Mouse (Mus musculus) retina, adult 2 months (tissue): ENCODE data around the gene Kif1a.

Experiments
- DNase-seq: peaks from one replicate; pipeline ENCODE4 v3.0.0-alpha.2; 2012; ENCODE audit warnings: low read depth, low spot score

Kif1a gene

DNA sequence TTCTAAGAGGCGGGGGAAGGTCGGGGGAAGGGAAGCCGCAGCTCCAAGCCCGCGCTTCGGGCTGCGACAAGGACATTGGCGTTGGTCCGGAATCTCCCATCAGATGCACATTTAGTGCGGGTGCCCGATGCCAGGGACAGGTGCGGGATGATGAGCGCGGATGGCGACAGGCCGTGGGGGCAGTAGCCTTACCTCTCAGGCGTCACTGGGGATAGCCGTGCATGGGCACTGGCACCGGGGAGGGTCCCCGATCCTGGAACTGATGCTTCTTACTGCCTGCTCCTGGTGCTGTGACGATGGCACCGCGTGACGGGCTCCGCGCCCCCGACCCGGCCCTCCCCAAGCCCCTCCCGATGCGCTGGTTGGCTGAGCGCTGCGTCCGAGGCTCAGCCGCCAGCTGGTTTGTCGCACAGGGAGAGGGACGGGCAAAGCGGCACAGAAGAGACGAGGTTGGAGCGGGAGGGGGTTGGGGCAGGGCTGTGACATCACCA lies at the start of gene Kif1a:
Gene Kif1a, minus strand, starts transcription at position 381 of the 491 bp plus-strand sequence.
- peak; percentile 70 for DNase-seq

DNA sequence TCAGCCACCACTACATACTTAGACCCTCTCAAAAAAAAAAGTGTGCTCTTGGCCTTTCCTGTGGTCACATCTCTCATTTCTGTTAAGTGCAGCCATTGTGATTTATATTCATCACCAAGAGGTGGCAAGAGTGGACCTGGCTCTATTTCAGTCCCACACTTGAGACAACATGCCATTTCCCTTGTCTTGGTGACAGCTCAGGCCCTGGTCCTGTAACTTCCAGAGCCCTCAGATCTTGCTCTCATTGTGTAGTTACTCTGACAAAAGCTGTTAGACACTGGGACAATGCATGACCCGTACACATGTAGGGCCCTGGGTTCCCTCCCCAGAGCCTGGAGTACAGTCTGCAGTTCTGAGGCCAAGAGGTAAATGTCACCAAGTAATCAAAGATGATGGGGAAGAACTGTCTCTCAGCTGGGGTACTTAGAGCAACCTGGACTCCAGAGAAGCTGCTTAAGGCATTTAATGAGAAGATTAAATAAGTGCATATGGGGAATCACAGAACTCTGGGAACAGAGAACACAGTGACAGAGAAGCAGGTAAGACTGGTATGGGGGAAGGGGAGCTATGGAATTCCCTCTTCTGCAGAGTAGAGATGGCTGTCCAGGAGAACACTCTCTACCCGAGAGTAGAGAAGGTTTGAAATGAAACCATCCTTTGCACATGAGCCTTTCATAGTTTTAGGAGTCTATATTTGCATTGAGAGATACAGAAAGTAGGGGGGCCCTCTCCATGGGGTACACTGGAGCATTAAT lies 49.3 kb upstream of the Kif1a start:
- DNase-seq: no peak

DNA sequence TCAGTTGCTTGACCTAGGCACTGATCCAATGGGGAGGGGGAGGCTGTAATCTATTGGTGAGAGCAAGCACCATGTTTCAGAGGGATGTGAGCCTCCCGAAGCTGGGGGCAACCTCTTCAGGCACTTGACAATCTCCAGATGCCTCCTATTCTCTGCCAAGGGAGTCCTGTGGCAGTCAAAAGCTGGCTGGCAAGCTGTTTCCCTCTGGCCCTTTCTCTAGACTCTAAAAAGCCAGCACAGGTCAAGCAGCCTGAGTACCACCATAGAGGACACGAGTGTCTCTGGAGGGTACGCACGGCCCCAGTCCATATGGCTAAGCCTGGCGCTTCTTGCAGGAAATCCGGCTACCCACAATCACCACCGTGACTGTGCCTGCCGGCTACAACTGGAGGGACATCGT lies 42.4 kb upstream of the Kif1a start:
- no peak for DNase-seq

DNA sequence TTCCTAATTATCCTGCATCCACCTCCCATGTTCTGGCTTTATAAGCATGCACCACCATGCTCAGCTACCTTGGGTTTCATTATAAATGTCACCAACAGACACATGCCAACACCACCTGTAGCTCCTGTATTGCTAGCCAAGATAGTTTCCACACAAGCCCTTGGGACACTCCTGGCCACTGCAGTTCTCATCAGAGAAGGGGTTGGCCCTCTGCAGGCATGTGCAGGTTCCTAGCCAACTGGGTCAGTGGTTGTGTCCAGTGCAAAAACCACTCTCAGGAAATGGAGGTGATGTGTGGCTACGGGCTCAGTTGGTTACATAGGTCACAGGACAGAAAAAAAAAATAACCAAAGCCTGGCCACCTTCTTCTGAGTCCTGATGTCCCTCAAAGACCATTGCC lies 41.1 kb upstream of the Kif1a start:
- DNase-seq: no peak

DNA sequence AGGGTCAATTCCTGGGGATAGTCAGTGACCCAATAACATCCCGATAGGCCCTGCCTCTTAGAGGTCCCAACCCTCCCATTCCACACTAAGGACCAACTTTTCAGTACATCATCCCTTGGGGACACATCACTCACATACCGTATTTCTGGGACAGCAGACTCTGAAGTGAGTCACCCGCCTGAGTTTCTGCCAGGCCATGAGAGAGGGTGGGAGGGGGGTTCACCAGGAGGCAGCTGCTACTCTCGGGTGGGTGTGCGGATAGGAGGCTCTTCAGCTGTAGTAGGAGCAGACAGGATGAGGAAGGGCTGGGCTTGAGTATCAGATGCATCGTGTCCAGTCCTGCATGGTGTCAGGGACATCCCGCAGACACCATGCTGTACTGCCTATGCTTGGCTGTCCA lies 38.0 kb upstream of the Kif1a start:
- DNase-seq: no peak

DNA sequence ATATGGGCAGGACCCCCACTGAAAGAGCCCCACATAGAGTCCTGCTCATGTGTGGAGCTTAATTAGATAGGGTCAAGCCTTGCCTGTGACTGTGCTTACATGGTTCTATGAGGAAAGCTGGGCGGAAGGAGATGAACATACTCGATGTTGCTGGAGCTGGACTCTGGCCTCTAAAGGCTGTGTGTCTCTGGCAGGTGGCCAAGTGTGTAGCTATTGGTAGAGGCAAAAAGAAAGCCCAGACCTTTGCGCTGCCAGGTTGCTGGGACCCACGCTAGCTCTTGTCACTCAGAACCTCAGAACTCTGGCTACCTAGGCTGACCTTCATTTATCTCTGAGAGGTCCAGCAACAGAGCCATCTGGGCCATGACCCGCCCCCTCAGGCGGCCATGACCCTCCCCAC lies 36.8 kb upstream of the Kif1a start:
- DNase-seq: no peak

DNA sequence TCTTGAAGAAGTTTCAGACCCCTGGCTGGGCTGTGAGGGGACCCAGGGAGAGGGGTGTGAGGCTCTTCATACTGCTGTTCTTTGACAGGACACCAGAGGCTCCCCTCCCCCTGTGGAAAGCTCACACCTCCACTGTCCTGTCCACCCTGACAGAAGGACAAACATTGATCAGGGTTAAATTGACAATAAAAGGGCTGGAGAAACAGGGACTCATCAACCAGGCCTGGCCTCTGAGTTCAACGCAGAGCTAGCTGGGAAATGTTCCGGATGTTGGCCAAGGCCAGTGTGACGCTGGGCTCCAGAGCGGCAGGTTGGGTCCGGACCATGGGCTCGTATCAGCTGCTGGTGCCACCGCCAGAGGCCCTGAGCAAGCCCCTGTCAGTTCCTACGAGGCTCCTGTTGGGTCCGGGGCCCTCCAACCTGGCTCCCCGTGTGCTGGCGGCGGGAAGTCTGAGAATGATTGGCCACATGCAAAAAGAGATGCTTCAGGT lies 33.3 kb upstream of the Kif1a start, which contains the start of gene Agxt:
Gene Agxt, plus strand, starts transcription at position 205 of the 491 bp plus-strand sequence.
- DNase-seq: no peak

DNA sequence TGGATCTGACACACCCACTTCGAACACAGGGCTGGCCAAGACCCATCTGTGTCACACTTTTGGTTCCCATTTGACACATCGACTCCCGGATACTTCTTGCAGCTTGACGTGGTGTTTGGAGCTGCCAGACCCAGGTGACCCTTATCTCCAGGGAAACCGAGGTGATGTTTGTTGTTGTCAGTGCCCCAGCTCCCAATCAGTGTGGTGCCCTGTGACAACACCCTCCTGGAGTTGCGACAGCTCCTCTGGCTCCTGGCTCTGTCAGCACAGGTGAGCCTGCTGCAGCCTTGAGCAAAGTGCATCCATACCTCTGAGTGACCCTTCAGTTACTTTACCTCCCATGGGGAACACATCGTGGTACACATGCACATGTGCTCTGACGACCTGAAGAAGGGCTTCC lies 30.9 kb upstream of the Kif1a start:
- no peak for DNase-seq

DNA sequence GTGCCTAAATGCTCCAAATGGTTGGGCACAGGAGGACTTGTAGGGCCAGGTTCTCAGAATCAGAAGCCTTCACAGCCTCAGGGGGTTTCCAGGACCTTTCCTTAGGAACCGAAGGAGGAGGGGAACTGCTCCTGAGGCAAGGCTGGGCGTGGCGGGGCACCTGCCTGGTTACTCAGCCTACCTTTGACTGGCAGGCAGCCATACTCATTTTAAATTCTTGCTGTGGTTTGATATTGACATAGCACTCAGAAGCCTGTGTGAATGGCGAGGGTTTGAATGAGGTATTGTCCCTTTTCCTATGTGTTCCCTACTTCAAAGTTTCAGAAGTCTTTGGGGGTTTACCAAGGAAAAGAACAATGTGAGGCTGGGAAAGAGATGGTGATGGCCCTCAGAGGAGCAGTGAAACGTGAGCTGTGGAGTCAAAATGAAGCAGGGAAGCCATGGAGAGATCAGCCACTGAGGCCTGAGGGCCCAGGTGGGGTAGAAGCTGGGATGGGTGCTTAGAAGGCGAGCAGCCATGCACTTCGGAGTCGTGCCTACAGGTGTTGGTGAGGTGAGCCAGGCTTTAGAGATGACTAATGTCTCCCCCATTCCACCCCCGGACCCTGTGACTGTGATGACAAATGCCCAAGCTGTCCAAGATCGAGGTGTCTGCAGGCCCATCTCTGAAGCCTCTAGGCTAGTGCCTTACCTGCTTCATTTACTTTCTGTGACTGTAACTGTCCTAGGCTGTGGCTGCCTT lies 28.7 kb upstream of the Kif1a start:
- no peak for DNase-seq

DNA sequence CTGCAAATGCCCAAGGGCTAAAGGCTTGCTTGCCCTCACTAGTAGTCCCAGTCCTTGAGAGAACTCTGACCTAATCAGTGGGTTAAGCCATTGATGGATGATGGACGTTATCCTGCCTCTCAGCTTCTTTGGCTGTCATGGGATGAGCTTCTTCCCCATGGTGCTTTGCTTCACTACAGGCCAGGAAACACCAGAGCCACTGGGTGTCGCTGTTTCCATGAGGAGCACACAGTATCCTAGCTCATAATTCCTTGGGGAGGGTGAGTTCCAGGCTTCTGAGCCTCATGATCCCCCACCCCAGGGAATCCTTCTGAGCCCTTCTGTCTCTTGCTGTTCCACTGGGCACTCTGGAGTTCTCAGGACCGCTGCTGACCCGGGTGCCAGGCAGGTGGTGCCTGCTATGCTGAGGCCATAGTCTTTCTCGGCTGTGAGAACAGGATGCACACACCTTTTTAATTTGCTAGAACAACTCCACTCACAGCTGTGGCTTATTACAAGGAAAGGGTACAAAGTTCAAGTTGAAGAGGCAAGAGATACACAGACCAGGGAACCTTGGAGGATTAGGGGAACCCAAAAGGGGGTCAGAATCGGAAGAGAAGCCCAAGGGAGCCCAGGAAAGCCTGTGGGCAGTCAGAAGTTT lies 27.1 kb upstream of the Kif1a start:
- DNase-seq: peak; percentile 54

DNA sequence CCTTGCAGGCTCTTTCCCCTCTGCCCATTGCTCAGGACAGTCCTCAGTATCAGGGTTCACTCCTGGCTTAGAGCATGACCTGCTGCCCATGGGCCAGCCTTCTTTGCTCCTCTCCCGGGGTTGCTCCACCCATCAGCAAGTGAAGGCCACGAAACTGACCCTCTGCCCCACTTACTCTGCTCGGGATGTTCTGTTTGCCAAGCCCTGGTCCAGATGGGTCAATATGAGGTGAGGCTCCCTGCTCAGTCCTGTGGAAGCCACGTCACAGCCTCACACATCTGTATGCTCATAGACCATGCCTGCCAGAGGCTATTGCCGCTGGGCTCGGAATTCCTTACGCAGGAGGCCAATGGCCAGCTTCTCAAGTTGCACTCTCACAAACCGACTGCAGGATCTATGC lies 26.5 kb upstream of the Kif1a start:
- DNase-seq: no peak

DNA sequence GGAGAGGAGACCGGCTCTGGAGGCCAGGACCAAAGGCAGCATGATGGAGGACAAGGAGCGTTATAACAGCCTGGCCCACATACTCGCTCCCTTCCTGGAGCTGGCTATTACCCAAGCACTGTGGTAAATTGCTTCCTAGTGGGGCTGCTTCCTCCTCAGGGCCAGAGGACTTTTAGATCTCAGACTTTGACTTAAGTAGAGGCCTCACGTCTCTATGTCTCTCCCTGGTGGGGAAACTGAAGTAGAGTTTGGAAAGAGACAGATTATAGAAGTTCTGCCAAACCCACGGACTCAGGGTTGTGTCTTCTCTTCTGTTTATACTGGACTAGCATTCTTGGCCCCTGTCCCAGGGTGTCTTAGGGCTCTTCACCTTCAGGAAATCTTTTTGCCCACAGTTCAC lies 23.5 kb upstream of the Kif1a start:
- no peak for DNase-seq

DNA sequence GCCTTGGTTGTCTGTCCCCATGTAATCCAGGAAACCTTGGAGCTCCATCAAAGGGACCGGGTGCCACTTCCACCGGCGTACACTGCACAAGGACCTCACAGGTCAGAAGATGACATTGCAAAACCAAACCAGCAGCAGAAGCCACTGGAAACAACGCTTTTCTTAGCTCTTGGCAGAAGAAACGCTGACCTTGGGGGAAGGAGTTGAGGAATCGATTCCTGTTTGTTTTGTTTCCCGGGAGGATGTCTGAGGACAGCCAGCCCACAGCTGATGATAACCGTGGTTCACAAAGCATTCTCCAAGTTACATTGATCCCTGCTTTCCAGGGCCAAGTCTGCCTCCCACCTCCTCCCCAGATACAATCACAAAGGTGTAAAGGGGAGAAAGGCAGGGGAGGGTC lies 22.3 kb upstream of the Kif1a start:
- DNase-seq: no peak

DNA sequence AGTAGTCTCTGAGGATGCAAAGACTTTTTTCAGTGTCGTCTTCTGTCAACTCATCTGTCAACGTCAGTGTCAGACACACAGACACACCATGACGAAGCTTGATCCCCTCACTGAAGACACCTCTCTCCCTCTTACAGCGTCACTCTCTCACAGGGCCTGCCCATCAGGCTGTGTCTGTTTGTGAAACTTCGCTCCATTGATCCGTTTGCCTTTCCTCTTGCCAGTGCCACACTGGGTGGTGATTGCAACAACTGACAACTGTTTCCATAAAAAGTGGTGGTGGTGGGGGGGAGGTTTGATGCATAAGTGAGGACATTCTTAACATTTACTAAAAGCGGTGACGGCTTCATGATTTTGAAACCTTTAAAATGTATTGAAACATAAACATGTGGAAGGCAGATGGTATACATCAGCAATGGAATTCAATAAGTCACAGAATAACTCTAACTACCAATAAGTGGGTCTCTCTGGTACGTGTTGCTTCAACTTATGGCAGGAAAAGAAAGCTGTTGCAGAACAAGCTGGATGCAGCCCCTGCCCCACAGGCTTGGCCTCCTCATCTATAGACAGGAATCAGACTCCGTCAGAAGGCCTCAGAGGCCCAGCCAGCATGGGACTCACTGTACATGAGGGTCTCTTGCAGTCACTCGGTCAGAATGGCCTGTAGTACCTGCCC lies 21.6 kb upstream of the Kif1a start:
- no peak for DNase-seq

DNA sequence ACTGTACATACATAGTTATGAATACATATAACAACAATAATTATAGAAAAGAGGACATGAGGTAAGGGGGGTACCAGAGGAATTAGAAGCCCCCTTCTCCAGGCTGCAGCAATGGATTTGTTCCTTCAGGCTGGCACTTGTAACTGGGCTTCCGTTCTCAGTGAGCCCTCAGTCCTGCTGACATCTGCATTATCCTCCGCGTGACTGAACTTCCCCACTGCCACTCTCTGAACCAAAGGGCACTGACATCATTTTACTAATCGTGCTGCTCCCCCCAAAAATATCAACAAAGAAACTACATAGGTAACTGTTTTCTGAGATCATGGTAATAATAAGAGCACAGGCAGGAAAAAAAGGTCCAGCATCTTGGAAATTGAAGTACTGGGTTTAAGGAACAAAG lies 17.1 kb upstream of the Kif1a start:
- DNase-seq: no peak

DNA sequence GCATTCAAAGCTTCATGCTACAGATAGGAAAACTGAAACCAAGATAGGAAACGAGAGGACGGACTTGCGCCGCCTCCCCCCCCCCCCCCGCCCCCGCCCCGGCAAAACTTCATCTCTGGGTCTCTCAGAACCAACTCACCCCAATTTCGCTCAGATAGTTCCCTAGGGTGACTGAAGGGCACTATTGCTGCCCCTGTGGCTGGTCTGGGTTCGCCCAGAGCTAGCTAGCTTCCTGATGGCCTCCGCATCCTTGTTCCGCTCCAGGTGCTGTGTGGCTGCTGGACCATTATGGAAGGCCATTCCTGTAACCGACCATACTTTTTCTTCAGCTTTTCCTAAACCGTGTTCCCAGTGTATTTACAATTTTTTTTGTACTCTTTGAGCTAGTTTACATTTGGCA lies 13.7 kb upstream of the Kif1a start:
- no peak for DNase-seq

DNA sequence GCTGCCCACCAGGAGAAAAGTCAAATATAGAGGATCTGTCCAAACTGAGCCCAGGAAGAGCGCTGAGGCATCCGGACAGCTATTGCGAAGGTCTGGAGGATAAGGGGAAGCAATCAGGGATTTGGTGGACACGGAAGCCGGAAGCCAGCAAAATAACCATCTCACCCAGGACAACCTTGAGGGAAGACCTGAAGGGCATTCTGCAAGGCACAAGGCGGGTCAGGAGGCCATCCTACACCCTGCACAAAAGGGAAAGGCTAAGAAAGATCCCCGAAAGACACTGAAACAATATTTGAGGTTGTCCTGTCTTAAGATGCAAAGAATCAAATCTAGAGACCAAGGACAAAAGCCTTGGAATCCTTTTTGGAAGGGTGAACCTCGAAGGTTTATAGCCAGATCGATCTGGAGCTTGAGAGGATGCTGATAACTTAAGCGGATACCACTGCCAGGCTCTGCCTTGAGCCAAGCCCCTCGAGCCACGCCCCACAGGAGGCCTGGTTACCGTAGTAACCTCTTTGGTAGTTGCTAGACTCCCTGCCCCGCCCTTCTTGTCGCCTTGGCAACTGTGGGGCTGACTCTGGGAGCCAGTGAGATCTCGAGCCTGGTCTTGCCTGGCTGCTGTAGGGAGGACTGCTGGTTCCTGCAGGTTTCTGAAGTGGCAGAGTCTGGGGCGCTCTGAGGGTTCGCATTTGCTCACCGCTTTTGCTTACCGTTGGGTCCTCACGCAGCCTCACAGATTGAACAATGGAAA lies 13.1 kb upstream of the Kif1a start:
- peak; percentile 57 for DNase-seq

DNA sequence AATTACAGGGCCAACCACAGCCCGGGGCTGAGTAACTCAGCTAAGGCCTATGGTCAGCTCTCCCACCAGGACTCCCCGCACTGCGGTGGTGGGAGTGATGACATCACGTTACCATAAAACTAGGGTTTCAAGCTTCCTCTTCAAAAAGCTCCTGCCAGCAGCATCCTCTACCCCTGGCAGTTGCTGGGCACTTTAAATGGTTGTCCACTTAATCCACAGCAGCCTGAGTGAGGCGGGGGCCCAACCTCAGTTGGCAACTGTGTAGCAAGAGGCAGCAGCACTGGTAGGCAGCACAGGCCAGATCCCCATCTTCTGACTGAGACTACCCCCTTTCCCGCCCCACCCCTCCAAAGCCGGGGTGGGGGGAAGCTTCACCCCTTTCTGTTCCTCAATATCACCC lies 949 bp upstream of the Kif1a start:
- DNase-seq: no peak

DNA sequence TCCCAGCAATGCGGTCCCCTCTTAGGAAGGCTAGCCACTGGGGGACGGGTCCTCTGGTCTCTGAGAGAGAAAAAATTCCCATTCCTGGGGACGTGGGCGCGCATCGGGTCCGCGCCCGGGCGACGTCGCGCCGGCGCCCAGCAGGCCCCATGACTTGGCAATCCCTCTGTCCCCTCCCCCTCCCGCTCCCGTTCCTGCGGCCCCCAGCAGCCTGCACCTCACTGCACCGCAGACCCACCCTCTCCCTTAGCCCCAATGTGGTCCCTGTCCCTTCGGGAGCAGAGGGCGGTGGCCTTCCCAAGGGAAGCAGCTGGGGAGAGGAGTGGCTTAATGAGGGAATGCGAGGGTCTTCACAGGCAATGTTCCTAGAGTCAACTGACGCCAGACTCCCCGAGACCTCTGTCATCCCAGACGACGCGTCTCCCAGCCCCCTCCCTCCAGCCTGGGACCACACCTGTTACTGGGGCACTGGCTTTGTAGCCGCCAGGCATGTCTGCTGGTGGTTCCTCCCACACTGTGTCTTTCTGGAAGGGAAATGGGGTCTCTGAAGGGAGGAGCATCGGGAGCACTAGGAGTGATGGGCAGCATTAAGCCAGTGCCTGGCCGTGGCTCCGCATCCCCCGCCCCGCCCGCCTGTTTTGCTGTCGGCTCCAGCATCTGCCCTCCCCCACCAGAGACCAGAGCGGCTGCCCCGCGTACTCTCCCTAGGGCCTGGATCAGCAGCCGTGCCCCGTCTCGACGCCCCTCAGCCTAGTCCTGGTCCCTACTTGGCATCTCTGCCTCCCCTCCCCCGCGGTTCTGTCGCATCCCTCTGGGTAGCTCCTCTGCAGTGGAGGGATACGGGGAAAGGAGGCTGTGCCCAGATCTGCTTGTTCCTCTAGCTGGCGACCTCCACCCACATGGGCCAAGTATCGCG lies 917 bp downstream of the Kif1a start:
- no peak for DNase-seq

DNA sequence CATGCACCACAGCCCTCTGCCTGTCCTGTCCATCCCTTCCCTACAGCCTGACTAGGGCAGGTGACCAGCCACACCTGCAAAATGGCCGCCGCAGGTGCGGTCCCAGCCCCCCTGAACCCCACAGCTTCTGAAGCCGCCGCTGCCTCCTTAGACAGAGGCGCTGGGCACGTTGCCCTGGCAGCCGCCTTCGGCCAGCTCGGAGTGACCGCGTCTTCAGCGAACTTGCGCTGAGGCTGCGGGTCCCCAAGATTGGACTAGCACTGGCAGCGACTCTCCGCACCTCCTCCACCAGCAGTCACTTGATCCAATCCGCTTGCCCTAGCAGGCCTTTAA lies 1.5 kb downstream of the Kif1a start:
- DNase-seq: peak; percentile 54
